Mouse (Mus musculus) layer of hippocampus, adult 9-10 months (tissue): ENCODE measurements around the gene Camta1.
A peak's percentile ranks its signal among the peaks of the same experiment; 100 is the strongest.
"Not testable (repeated sequence)": the region's sequence is repeated elsewhere in the genome, so short reads cannot be mapped to it uniquely, and the experiment has no call there.

Experiments used
- DNase-seq: peaks from one replicate; pipeline ENCODE4 v3.0.0; 2022; ENCODE audit warnings: low spot score

Camta1 gene

DNA sequence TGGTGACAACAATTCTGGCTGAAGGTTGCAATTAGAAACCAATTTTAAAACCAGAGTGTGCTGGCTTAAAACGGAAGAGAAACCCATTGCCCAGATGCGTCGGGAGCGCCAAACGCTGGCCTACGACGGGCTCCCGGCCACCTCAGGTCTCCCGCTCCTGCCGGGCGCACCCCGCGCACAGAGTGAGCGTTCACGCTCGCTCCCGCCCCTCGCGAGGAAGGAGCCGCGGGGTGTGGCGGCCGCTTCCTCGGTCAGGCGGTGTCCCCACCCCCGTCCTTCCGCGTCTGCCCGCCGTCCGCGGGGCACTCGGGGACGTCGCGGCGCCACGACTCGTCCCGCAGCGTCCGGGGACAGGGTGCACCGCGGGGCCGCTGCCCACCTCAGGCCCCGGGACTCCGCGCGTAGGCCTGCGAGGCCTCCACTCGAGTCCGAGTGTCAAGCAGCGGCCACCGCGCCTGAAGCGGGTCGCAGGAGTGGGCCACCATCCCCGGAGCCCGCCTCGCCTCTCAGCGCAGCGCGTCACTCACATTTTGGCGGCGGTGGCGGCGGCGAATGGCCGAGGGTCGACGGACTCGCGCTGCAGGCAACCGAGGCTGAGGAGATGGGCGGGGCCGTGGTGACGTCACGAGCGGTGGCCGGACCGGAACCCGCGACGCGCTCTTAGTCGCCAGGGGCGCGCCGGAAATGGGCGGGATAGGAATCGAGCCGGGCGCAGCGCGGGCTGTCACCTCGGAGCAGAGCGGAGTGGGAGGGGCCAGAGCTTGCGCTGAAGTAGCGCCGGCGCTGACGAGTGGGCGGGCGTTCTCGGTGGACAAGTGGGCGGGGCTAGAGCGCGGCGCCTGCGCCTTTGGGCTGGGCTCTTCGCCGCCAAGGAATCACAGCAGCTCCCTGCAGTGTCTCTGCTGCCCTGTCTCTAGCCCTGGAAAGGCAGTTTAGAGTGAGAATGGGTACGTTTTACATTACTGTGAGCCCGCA, 804.0 kb downstream of the Camta1 start, which contains the start of gene Vamp3:
Gene Vamp3, minus strand, starts transcription at position 617 of the 975 bp plus-strand sequence.
- DNase-seq: peak; percentile 89

DNA sequence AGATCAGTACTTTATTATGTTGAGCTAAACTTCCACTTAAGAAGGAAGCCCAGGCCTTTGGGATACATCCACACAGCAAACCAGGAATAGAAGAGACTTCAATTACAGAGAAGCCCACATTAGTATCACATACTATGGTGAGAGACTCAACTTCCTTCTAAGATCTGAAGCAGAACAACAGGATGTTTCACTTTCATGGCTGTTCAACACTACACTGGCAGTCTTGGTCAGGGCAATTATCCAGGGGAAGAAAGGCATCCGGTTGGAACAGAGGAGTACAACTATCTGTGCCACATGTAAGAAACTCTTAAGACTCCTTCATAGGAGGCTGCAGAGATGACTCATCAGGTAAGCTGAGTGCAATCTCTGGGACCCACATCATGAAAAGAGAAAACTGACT, 810.5 kb downstream of the Camta1 start:
- no peak for DNase-seq

DNA sequence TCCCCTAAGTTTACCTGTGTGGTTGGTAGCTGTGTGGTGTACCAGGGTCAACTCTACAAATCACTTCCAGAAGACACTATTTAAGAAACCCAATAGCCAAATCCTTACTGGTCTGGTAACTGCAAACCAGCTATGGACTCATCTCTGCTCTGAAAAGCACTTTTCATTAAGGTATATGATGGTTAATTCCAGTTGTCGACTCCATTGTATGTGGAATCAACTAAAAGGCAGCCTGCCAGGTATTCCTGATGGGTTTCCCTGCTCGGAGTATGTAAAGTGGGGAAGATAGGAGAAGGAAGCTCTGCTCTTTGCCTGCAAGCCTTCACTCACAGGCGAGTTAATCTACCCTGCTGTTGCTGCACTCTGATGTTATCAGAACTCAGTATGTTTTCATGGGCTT, 815.2 kb downstream of the Camta1 start:
- no peak for DNase-seq

DNA sequence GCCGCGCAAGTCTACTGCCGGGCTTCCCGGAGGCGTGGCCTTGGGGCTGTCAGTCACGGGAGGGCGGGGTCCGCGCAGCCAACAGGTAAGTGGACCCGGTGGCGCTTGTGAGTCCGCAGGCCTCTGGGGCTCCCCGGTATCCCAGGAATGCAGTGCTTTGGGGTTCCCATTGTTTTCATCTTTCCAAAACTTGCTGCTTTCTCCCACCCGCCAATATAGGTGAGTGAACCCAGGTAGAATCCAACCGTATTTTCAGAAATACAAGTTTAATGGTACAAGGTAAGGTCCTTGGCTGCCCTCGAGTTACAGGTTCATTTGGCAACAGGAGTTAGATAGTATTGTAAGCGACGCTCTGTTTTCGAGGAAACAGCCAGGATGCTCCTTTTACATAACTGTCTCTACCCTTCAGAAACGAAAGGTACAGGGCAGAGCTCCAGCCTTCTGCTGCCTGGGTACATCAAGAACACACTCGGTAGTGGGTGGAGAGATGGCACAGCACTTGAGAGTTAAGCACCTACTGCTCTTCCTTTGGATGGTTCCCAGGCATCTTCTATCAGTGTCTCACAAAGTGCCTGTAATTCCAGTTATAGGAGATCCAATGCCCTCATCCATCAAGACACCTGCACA, 816.6 kb downstream of the Camta1 start:
- no peak for DNase-seq

DNA sequence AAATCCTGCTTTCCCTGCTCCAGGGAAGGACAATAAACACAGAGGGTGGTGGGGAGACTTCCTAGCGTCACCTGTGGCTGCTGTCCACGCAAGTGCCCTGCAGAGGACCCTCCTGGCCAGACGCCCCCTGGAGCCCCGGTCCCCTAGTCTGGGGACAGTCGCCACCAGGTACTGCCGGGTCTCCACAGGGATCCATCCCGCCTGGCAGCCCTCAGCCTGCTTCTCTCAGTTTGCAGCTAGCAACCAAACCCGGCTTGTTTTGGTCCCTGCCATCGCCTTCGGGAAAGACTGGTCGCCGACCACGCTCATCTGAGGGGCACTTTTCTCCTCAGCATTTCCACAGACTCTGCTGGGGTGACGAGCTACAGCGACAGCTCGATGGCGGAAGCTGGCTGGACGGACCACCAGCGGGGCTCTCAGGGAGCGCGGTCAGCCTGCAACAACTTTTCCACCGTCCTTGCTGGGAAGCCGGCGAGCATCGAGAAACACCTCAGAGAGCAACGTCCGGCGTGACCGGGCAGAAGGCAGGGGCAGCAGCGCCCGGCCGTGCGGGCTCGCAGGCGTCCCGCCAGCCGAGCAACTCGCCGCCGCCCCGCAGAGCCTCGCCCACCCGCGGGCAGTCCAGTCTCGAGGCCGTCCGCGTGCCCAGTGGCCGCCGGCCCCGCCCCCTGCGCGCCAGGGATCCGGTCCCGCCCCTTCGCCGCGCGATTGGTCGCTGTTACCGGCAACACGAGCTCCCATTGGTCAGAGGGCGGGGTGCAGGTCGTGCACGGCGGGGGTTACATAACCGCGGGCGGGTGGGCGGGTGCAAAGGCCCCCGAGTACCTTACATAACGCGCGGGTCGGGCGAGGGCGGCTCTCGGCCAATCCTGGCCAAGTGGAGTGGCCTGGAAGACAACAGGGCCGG, 817.4 kb downstream of the Camta1 start, which contains the start of gene Per3:
Gene Per3, minus strand, starts transcription at position 629 of the 907 bp plus-strand sequence.
- DNase-seq: peak; percentile 95

DNA sequence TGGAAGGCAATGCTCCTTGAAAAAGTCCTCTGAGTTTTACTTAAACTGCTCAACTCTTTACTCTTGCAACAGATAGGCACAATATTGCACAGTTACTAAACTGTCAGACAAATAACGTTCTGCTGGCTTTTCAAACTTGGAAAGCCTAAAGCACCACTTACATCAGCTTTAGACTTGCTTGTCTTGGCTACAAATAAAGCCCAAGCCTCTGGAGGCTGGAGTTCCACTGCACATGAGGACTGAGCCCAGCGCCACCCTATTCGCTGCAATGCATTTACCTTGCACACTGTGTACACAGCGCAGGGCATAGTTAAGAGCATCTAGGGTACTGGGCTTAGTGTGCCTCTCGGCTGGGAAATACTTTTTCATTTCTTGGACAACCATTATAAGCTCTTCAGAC, 818.4 kb downstream of the Camta1 start:
- no peak for DNase-seq

DNA sequence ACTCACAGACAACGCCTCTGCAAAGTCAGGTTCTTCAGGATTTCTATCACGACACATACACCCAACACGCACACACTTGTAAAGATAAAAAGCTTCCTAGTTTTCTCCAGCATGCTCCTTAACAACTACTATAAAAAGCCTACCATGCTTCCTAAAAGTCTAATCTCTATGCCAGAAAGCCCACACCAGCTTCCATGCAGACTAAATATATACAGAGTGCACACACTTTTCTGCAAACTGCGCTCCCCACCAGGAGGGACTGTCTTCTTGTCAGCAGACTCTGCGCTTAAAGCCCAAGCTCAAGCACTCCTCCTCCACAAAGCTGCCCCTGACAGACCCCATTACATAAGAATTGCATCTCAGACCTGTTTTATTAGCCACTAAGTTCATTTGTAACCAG, 820.2 kb downstream of the Camta1 start:
- DNase-seq: no peak

DNA sequence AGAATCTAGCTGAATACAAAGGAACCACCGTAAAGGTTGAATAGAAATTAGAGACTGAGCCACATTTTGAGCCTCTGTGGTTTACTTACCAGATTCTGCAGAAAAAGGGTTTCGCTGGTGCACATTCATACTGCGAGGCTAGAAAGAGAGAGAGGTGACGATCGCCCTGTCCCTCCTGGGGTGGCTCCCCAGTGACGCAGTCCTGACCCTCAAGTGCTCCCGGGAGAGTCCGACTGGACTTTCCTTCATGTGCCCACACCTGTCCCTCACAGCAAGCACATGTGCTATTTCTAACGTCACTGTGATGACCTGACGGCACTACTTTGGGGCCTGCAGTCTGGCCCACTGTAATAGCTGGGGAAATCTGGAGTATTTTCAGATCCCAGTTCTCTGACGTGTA, 823.9 kb downstream of the Camta1 start:
- DNase-seq: no peak

DNA sequence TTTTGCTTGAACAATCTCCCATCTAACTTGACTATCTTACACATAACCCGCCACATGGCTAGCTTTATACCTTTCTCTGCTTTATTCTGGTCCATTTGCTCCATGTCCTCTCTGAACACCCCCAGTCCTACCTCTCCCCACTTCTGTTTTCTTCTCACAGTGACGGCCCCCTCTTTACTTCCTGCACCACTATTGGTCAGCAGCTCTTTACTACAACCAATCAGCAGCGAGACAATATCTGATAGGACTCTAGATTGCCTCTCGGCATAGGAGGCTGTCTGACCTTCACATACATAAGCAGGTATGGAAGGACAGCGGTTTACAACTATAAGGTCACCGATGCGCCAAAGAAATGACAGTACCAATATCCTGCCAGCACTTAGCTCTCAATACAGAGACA, 825.2 kb downstream of the Camta1 start:
- DNase-seq: no peak

DNA sequence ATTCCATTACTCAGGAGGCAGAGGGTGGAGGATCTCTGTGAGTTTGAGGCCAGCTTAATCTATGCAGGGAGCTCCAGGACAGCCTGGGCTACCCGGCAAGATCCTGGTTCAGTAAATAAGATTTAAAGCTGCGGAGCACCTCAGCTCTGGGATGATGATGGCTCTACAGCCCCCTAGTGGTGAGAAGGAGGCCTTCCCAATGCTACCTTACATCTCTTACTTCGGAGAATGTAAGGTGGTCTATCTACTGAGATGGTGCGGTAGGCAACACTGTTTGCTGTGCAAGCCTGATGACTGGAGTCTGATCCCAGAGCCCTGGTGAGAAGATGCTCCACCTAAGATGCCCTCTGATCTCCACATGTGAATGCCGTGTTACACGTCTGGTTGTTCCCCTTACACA, 834.7 kb downstream of the Camta1 start:
- no peak for DNase-seq

DNA sequence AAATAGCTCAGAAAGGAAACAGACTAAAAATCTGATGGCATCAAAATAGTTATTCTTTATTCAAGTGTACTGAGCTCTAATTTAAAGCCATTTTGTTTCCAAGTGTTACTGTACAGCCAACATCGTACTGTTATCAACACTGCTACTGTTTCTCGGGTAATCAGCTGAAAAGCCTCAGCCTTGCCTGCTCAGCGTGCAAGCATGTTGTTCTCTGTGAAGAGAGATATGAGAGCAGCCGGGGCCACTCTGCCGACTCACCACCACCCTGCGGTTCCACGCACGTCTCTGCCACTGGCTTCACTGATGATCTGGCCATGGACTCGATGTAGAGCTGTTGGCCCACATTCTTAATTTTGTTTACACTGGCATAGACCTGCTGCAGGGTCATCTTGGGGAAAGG, 837.5 kb downstream of the Camta1 start:
- DNase-seq: no peak

DNA sequence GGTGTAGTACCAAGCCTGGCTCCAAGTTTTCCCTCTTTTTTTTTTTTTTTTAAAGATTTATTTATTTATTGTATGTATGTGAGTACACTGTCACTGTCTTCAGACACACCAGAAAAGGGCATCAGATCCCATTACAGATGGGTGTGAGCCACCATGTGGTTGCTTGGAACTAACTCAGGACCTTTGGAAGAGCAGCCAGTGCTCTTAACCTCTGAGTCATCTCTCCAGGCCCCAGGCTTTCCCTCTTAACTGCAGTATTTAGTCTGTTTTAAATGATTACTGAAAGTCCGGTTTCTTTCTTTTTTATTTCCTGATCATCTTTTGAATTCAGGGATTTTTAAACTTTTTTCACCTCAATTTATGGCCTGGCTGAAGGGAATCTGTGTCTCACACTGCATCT, 844.3 kb downstream of the Camta1 start:
- DNase-seq: not testable (repeated sequence)

DNA sequence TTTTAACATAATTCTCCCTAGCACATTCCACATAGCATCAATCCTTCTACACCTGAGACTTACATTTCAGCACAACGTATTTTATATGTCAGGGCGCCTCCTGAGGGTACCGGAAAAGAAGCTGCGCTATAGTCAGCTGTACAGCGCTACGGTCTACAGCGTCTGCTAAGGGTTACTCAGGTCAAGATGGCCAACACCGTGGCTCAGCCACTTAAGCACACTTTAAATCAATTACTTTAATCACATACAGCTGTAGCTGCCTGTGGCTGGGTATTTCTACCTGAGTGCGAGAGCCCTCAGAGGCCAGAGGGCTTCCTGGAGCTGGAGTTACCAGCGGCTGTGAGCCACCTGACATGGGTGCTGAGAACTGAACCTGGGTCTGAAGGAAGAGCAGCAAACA, 845.7 kb downstream of the Camta1 start:
- no peak for DNase-seq

DNA sequence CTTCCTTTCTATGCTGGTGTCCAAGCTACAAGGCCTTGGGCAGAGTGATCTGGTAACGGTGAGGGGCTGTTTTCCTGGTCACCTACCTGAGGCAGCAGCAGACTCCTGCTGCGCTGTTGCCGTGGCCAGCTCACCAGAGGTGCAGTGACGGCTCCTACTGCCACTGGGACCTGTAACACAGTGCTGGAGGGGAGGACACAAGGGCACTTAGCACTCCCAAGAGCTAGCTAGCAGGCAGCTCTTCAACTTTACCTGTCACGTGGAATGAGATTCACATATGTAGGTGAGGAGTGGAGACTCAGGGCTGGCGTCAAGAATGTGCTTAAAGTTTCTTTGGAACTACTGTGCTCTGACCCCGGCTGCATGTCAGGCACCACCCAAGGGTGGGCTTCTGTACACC, 851.4 kb downstream of the Camta1 start:
- no peak for DNase-seq

DNA sequence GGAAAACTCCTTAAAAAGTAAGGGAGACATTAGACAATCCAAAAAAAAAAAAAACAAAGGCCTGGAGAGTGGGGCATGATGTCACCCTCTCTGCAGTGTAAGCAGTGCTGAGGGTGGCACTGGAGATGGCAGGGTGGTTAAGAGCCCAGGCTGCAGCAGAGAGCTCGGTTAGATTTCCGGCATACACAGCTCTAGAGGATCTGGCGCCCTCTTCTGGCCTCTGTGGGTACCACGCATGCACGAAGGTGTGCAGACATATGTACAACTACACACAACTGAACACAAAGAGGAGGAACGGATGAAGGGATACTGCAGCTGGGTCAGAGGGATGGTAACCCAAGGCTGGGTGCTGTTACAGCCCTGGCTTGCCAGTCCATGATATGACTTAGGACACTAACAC, 854.7 kb downstream of the Camta1 start:
- DNase-seq: peak; percentile 16

DNA sequence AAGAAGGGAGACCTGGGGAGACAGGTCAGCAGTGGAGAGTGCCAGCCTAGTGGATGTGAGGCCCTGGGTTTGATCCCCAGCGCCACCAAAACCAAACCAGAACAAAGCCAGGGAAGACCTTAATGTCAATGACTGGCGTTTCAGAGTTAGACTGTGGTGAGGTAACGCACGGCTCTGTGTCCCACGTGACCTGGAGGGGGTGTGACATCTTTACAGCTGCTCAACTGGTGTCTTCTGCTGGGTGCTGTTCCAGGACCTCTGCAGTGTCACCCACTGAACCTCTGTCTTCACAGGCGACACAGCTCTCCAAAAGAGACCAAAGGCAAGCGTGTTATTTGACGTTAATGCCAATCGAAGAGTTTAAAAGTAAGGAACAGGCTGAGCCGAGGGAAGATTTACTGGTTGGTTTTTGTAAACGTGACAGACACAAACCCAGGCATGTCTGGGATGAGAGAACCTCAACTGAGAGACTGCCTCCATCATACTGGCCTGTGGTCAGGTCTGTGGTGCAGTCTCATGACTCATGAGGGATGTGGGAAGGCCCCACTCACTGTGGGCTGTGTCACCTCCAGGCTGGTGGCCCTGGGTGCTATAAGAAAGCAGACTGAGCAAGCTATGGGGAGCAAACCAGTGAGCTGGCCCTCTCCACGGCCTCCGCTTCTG, 855.9 kb downstream of the Camta1 start:
- DNase-seq: no peak

DNA sequence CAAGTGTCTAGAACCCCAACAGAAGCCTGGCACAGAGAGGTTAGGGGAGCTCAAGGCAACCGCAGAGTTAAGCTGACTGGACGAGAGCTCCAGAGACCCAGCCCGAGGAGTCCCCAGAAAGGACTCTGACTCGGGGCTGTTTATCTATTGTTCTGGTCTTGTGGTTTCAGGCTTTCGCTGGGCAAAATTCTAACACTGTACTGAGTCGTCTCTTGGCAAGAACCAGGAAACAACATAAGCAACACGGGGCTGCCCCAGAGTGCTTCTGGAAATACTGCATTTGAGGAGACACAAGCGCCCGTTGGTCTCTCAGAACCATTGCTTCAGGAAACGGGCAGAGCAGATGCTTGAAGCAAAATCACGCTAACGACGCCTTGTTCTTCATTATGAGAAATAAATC, 860.3 kb downstream of the Camta1 start:
- DNase-seq: no peak

DNA sequence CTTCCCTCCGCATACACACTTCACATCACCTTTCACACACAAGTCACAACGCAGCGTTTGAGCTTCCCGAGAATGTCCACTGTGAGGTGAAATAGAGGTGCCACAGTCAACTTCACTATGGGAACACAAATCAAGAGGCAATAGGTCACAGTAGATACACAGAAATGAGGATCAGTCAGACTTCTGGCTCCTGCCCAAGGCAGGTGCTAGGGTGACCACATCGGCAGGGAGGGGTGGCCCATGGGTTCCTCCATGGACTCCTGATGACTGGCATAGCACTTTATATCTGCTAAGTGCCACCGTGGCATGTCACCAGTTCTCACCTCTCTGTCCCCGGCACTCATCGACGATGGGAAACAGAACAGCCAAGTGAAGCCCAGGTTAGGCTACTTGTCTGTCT, 863.0 kb downstream of the Camta1 start:
- DNase-seq: no peak

DNA sequence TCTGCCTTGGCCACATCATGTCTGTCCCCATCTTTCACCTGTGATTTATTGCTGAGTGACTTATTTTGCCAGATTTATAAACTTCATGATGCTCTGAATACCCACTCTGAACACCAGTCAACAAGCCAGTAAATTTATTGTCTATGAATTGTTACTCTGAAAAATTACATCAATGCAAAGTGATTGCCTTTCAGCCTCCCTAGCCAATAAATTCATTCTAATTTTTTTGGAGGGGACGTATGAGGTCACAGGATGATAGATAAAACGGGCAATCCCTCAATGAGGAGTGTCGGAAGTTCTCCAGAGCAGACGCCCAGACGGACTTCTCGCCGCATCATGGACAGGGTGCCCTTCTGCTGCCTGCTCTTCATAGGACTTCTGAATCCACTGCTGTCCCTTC, 864.9 kb downstream of the Camta1 start, which contains the start of gene Uts2:
Gene Uts2, plus strand, starts transcription at position 301 of the 400 bp plus-strand sequence.
- DNase-seq: no peak

DNA sequence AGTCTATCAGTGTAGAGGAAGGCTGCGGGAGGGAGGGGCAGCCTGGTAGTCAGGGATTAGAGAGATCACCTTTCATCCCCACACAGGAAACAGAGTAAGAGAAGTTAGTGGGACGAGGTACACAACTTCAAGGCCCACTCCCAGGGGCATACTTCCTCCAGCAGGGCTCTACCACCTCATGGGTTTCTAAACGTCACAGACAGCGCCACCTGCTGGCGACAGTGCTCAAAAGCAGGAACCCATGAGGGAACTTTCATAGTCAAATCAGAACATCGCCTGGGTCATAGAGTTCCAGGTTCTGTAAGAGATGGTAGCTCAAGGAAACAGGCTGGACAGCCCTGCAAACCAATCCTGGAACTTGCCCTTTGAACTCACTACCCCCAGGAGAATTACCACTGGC, 871.5 kb downstream of the Camta1 start:
- DNase-seq: no peak

DNA sequence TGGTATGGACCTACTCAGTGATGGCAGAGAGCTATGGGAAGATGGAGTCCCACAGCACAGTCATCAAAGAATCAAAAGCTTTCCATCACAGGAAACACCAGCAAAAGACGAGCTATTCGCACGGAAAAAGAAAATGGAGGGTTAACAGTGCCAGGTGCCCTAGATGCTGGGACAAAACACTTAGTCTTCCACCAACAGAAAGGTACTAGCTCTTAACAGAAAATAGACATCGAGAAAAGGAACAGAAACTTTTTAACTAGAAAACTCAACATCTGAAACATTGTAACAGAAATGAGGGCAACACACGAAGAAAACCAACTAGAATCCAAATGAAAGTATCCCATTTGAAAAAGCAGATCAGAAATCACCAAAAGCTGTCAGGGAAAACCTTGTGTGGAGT, 881.5 kb downstream of the Camta1 start:
- DNase-seq: no peak

DNA sequence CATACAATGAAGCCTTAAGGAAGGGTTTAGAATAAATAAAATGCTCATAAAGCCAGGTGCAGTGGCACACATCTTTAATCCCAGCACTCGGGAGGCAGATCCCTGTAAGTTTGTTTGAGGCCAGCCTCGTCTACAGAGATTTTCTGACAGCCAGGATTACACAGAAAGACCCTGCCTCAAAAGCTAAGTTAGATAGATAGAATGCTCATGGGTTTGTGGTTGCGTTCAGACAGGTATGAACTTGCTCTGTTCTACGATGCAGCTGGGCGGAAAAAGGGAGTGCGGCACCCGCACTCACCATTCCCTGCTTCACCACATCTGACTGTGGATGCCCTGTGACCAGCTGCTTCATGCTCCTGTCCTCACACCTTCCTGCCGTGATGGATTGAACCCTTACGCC, 882.2 kb downstream of the Camta1 start:
- DNase-seq: no peak
